Mouse (Mus musculus) midbrain, embryonic 13.5 days (tissue): ENCODE results near the gene Coro1b. TPM values are rescaled to one million over a fixed set of nuclear protein-coding genes. Genes with fewer than 3 reads are reported as not detected.
A peak's percentile ranks its signal among the peaks of the same experiment; 100 is the strongest.

ENCODE experiments used
- ATAC-seq: fragments of 200-750 bp; cut with Nextera tagmentation; 2 replicates; pipeline ENCODE4 v1.8.0; 2017; ENCODE audit warnings: mild to moderate bottlenecking, moderate TSS enrichment, moderate library complexity
- H3K27ac ChIP-seq: fragments of 300-500 bp; sonication (generic); 2 replicates; pipeline ENCODE4 v1.5.1; 2015; ENCODE audit warnings: inconsistent platforms, mild to moderate bottlenecking, moderate library complexity
- H3K27me3 ChIP-seq: fragments of 300-500 bp; sonication (generic); 2 replicates; pipeline ENCODE4 v1.6.1; 2015; ENCODE audit warnings: mild to moderate bottlenecking, inconsistent platforms
- H3K36me3 ChIP-seq: fragments of 300-500 bp; sonication (generic); 2 replicates; pipeline ENCODE4 v1.6.1; 2015; ENCODE audit warnings: mild to moderate bottlenecking, inconsistent platforms
- H3K4me1 ChIP-seq: fragments of 300-500 bp; sonication (generic); replicated peaks from 2 replicates; pipeline ENCODE4 v1.6.1; 2015; ENCODE audit warnings: inconsistent platforms
- H3K4me2 ChIP-seq: fragments of 300-500 bp; sonication (generic); replicated peaks from 2 replicates; pipeline ENCODE4 v1.6.1; 2015; ENCODE audit warnings: moderate library complexity, mild to moderate bottlenecking, inconsistent platforms
- H3K4me3 ChIP-seq: fragments of 300-500 bp; sonication (generic); replicated peaks from 2 replicates; pipeline ENCODE4 v1.5.1; 2015; ENCODE audit warnings: mild to moderate bottlenecking, inconsistent platforms
- H3K9ac ChIP-seq: fragments of 300-500 bp; sonication (generic); replicated peaks from 2 replicates; pipeline ENCODE4 v1.6.1; 2015; ENCODE audit warnings: mild to moderate bottlenecking, inconsistent platforms
- H3K9me3 ChIP-seq: fragments of 300-500 bp; sonication (generic); 2 replicates; pipeline ENCODE4 v1.6.1; 2016; ENCODE audit warnings: mild to moderate bottlenecking, inconsistent platforms
- WGBS: fragments of 180-500 bp; shearing (Covaris S2); methylation state at CpG from one replicate; pipeline ENCODE4 v1.1.7; 2015; 5-methylcytosine and 5-hydroxymethylcytosine counted together
- polyA plus RNA-seq: library from polyadenylated mRNA; unstranded; fragments of >200 nt; fragmentation: Nextera tagmentation; extraction: Ambion mirVana; gene quantifications from 2 replicates; pipeline ENCODE4 v1.2.1, GENCODE M21; 2015

The Coro1b gene
- polyA plus RNA-seq, 1 experiment from 2014 or later = 127 TPM

DNA sequence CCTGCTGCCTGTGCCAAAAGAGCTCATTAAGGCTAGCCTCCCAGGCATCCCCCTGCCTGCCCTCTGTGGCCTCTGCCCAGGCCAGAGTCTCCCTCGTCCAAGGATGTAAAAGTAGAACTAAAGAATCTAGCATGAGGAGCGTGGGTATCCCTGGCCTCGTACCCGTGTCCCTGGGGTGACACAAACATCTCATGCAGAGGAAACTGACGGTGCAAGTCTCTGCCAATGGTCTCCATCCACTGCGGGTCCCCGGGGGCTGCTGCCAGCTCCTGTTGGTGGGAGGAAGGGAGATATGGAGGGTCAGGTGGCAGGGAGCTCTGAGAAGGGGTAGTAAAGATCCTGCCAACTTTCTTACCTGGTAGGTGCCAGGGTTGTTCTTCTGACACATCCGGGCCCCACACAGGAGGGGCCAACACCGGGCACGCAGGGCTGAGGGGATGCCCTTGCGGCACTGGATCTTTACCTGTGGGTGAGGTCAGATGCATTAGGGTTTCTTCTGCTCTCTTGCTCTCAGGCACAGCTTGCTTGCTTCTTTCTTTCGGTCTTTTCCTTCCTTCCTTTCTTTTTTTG lies 40.7 kb downstream of the Coro1b start:
- H3K4me3 ChIP-seq = no peak overlapping the region
- H3K4me1 ChIP-seq = peaks cover 19% of the 10 kb centered on the region
- no peak overlapping the region for H3K9ac ChIP-seq
- no peak for ATAC-seq
- no peak overlapping the region for H3K27ac ChIP-seq
- no peaks in the 10 kb centered on the region for H3K27me3 ChIP-seq
- WGBS = 85% methylated on average over 12 of the region's 12 CpGs
- H3K4me2 ChIP-seq = no peak overlapping the region
- no peaks in the 10 kb centered on the region for H3K9me3 ChIP-seq
- H3K36me3 ChIP-seq = peaks cover 9% of the 10 kb centered on the region

DNA sequence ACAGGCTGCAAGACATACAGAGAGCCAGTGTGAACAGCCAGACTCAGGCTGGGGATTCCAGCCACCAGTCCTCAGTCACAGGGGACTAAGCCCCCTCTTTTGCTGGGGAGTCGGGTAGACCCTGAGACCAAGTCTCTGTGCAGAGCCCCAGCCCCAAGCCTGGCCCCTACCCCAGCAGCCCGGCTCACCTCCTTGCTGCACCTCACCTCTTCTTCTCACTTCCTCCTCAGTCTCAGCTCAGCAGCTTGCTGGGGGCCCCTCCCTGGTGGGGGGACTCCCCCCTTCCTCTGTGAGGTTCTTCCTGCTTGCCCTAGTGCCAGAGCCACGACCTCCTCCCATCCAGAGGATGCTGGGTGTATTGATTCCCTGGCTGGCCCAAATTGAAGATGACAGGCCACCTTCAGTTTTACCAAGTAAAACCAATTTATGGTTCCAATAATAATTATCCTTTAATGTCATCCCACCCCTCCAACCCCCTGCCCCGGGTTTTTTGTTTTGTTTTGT lies 42.5 kb downstream of the Coro1b start, which contains the start of gene Tbc1d10c:
Gene Tbc1d10c (minus strand): TSS at position 454 of the 504 bp plus-strand sequence.
- Histone ChIP-seq H3K4me2 (peak within 1 kb of the TSS; percentile 98), H3K27me3 (no peaks in the 10 kb centered on the region), H3K36me3 (peaks cover 27% of the 10 kb centered on the region), H3K4me1 (peaks cover 20% of the 10 kb centered on the region), H3K9me3 (no peaks in the 10 kb centered on the region), H3K4me3 (peak within 1 kb of the TSS; percentile 97), H3K27ac (peak within 1 kb of the TSS; percentile 91), H3K9ac (peak within 1 kb of the TSS; percentile 96)
- 76% methylated on average over 4 of the region's 4 CpGs for WGBS
- ATAC-seq = no peak

DNA sequence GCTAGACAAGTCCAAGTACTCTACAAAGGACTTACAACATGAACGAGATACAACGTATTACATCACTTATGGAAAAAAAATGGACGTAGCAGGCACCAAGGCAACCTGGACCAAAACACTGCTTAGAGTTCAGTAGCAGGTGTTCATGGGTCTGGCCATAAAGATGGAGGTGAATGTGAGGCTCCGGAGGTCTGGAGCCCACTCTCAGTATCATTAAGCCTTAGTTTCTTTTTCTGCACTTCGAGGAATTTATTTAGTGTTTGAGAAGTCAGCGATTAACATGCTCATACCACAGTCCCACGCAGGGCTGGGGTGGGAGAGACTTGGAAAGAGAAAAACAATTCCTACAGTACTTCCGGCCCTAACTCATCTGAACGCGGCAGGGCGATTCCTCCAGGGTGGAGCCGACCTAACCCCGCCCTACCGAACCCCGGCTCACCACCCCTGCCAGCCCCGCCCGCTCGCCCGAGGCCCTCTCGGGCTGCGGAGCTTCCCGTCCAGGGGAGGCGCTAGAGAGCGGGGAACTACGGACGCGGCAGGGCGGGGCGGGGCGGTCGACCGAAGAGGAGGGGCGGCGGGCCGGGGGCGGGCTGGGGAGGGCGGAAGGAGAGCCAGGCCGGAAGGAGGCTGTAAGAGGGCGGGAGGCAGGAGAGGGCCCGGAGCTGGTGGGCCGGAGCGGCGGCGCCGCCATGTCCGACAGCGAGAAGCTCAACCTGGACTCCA lies 43.3 kb downstream of the Coro1b start, which contains the start of gene Ppp1ca:
Gene Ppp1ca (plus strand): TSS at position 538 of the 723 bp plus-strand sequence.
- ATAC-seq = peak; percentile 93
- Histone ChIP-seq H3K4me2 (peak within 1 kb of the TSS; percentile 98), H3K4me1 (peaks cover 20% of the 10 kb centered on the region), H3K36me3 (peaks cover 35% of the 10 kb centered on the region), H3K9me3 (no peaks in the 10 kb centered on the region), H3K4me3 (peak within 1 kb of the TSS; percentile 97), H3K9ac (peak within 1 kb of the TSS; percentile 96), H3K27ac (peak within 1 kb of the TSS; percentile 91), H3K27me3 (no peaks in the 10 kb centered on the region)
- 8% methylated on average over 46 of the region's 47 CpGs for WGBS

- peak; percentile 15 for ATAC-seq
- peak overlapping the region; percentile 96 for H3K9ac ChIP-seq
- H3K4me3 ChIP-seq = peak overlapping the region; percentile 97
- H3K27ac ChIP-seq = peak overlapping the region; percentile 91
- H3K27me3 ChIP-seq = no peaks in the 10 kb centered on the region
- H3K4me2 ChIP-seq = peak overlapping the region; percentile 98
- H3K9me3 ChIP-seq = no peaks in the 10 kb centered on the region
- H3K4me1 ChIP-seq = peaks cover 20% of the 10 kb centered on the region
- H3K36me3 ChIP-seq = peaks cover 42% of the 10 kb centered on the region
- under 1% methylated on average over 38 of the region's 52 CpGs for WGBS
Measured at GRCm38 (mm10) chr19:4192251-4192985, 44.0 kb downstream of the Coro1b start.

GRCm38 (mm10) chr19:4193129-4193528 lies 44.7 kb downstream of the Coro1b start:
- no peak for ATAC-seq
- peaks cover 47% of the 10 kb centered on the region for H3K36me3 ChIP-seq
- whole genome bisulfite sequencing = 58% methylated on average over 6 of the region's 6 CpGs
- H3K9ac ChIP-seq = peak overlapping the region; percentile 96
- peak overlapping the region; percentile 97 for H3K4me3 ChIP-seq
- H3K27ac ChIP-seq = no peak overlapping the region
- peaks cover 20% of the 10 kb centered on the region for H3K4me1 ChIP-seq
- H3K27me3 ChIP-seq = no peaks in the 10 kb centered on the region
- peak overlapping the region; percentile 98 for H3K4me2 ChIP-seq
- no peaks in the 10 kb centered on the region for H3K9me3 ChIP-seq

DNA sequence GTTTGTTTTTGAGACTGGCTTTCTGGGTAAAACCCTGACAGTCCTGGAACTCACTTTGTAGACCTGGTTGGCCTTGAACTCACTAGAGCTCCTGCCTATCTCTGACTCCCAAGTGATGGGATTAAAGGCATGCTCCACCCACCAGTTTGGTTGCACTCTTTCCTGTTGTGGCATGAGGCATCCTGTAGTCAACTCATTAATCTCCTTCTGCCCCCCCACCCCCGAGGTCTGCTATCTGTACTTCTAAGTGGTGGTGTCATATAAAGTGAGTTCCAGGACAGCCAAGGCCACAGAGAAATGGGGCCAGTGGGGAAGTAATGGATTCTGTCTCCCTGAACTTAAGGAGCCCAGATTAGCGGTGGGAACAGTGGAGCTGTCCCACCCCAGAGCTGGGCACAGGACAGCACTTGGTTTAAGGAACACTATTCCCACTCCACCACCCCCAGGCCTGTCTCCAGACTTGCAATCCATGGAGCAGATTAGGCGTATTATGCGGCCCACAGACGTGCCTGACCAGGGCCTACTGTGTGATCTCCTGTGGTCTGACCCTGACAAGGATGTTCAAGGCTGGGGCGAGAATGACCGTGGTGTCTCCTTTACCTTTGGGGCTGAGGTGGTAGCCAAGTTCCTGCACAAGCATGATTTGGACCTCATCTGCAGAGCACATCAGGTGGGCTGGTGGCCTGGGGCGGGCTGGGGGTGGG lies 45.8 kb downstream of the Coro1b start:
- WGBS = 92% methylated on average over 8 of the region's 8 CpGs

DNA sequence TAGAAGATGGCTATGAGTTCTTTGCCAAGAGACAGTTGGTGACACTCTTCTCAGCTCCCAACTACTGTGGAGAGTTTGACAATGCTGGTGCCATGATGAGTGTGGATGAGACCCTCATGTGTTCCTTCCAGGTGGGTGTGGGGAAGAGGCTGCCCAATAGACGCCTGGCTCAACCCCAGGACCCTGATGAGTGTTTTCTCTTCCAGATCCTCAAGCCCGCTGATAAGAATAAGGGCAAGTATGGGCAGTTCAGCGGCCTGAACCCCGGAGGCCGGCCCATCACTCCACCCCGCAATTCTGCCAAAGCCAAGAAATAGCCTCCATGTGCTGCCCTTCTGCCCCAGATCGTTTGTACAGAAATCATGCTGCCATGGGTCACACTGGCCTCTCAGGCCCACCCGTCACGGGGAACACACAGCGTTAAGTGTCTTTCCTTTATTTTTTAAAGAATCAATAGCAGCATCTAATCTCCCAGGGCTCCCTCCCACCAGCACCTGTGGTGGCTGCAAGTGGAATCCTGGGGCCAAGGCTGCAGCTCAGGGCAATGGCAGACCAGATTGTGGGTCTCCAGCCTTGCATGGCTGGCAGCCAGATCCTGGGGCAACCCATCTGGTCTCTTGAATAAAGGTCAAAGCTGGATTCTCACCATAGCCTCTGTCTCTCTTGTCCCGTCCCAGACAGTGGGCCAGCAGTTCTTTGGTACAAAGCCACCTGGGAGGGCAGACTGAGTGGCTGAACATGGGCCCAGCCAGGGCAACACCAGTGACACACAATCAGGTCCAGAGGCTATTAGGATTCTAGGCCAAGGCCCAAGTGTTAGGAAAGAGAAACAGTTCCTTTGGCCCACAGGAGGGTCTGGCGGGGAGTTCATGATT lies 46.6 kb downstream of the Coro1b start:
- 86% methylated on average over 12 of the region's 12 CpGs for WGBS
- no peak overlapping the region for H3K4me3 ChIP-seq

More for the DNA sequence above, 45.8 kb downstream of the Coro1b start:
- no peak for ATAC-seq
- Histone ChIP-seq H3K36me3 (peaks cover 50% of the 10 kb centered on the region), H3K9me3 (no peaks in the 10 kb centered on the region), H3K4me2 (0 out of 2 replicates have a peak overlapping the region, but pooled peaks have one; percentile 98), H3K9ac (no peak overlapping the region), H3K4me1 (peaks cover 20% of the 10 kb centered on the region), H3K27me3 (no peaks in the 10 kb centered on the region), H3K4me3 (no peak overlapping the region), H3K27ac (no peak overlapping the region)

DNA sequence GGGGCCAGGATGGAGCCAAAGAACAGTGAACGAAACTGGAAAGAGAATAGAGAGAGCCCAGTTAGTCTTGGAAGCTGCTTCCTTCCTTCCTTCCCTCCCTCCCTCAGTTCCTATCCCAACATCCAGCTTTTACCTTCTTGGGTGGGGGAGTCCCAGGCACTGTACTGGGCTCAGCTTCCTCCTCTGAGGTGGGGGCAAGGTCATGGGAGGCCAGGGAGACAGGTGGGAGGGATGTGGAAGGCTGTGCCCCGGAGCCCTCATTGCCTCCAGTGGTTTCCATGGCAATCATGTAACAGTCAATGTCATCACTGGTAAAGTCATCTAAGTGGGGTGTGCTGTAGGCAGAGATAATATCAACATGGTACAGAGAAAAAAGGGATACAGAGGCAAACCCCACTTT lies 47.6 kb downstream of the Coro1b start:
- H3K27me3 ChIP-seq = no peaks in the 10 kb centered on the region
- no peaks in the 10 kb centered on the region for H3K9me3 ChIP-seq
- H3K4me2 ChIP-seq = no peak overlapping the region
- ATAC-seq = no peak
- no peak overlapping the region for H3K27ac ChIP-seq
- H3K36me3 ChIP-seq = peaks cover 53% of the 10 kb centered on the region
- H3K4me3 ChIP-seq = no peak overlapping the region
- 69% methylated on average over 2 of the region's 2 CpGs for WGBS
- no peak overlapping the region; the same call in 1 of the 2 replicates for H3K9ac ChIP-seq
- peaks cover 32% of the 10 kb centered on the region for H3K4me1 ChIP-seq

More for the DNA sequence above, 46.6 kb downstream of the Coro1b start:
- peaks cover 53% of the 10 kb centered on the region for H3K36me3 ChIP-seq
- peaks cover 22% of the 10 kb centered on the region for H3K4me1 ChIP-seq
- no peak for ATAC-seq
- H3K27me3 ChIP-seq = no peaks in the 10 kb centered on the region
- H3K27ac ChIP-seq = no peak overlapping the region
- H3K9me3 ChIP-seq = no peaks in the 10 kb centered on the region
- H3K9ac ChIP-seq = peak overlapping the region; percentile 10; the same call in 1 of the 2 replicates
- no peak overlapping the region for H3K4me2 ChIP-seq

DNA sequence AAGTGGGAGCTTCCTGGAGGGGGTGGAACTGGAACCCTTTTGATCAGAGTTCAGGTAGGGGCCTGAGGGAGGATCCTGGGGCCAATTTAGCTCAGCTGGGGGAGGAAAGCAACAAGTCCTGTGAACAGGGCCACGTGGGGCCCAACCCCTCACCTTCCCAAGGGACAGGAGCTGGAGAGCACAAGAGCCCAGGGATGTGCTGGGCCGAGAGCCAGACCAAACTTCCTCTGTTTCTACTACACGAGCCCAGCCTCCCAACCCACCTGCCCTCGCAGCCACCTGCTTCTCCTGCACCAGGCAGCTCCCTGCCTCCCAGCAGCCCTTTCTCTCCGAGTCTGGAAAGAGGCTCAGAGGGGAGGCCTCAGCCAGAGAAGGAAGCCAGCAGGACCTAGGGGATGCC lies 48.1 kb downstream of the Coro1b start:
- no peaks in the 10 kb centered on the region for H3K27me3 ChIP-seq
- WGBS = 67% methylated on average over 5 of the region's 5 CpGs
- H3K36me3 ChIP-seq = peaks cover 53% of the 10 kb centered on the region
- H3K9me3 ChIP-seq = no peaks in the 10 kb centered on the region
- H3K27ac ChIP-seq = no peak overlapping the region
- H3K4me3 ChIP-seq = no peak overlapping the region
- H3K4me2 ChIP-seq = no peak overlapping the region
- H3K4me1 ChIP-seq = peaks cover 34% of the 10 kb centered on the region
- ATAC-seq = no peak
- no peak overlapping the region for H3K9ac ChIP-seq

GRCm38 (mm10) chr19:4197180-4197579 lies 48.8 kb downstream of the Coro1b start:
- Histone ChIP-seq H3K36me3 (peaks cover 53% of the 10 kb centered on the region), H3K9ac (no peak overlapping the region), H3K9me3 (no peaks in the 10 kb centered on the region), H3K27me3 (no peaks in the 10 kb centered on the region), H3K4me3 (no peak overlapping the region), H3K4me1 (peaks cover 39% of the 10 kb centered on the region), H3K27ac (no peak overlapping the region), H3K4me2 (no peak overlapping the region)
- WGBS = 75% methylated on average over 3 of the region's 3 CpGs
- no peak for ATAC-seq
